Mouse (Mus musculus): ENCODE measurements around the gene C2cd2.

GRCm38 (mm10) chr16:97851741-97852319 is 110.6 kb downstream of the C2cd2 start, which contains the start of gene Prdm15:
- peak; percentile 72 for TF ChIP-seq POLR2A (IDR thresholded peaks at IDR 0.05; ENCODE audit: extremely low read depth, insufficient read depth, low read length)
- TF ChIP-seq CTCF (IDR thresholded peaks at IDR 0.05; ENCODE audit: extremely low read depth, insufficient read depth, low read length) = no peak
